Mouse (Mus musculus) CH12.LX (cell line): ENCODE measurements around the gene Capn2. TPM values are rescaled to one million over a fixed set of nuclear protein-coding genes. Genes with fewer than 3 reads are reported as not detected.
A peak's percentile ranks its signal among the peaks of the same experiment; 100 is the strongest.

ENCODE experiments used
- DNase-seq: peaks from one replicate; pipeline ENCODE4 v3.0.0-alpha.2; 2013; ENCODE audit errors: extremely low read depth
- H3K27ac ChIP-seq: 2 replicates; pipeline ENCODE4 v1.5.1; 2012; ENCODE audit warnings: low read depth, mild to moderate bottlenecking, control low read depth, moderate library complexity; ENCODE audit not compliant: insufficient read depth
- H3K27me3 ChIP-seq: replicated peaks from 2 replicates; pipeline ENCODE3; 2012; ENCODE audit warnings: inconsistent platforms
- H3K36me3 ChIP-seq, 2 experiments: replicated peaks in 1 of 2; 2 replicates each; pipeline versions ENCODE3 to v1.6.1; 2012; ENCODE audit warnings: inconsistent platforms in 1 of 2, low read length in 1 of 2, mild to moderate bottlenecking in 1 of 2, mixed read lengths in 1 of 2, moderate library complexity in 1 of 2; ENCODE audit not compliant: control insufficient read depth in 1 of 2, insufficient read depth in 1 of 2
- H3K4me1 ChIP-seq, 2 experiments: 2 replicates each; pipeline ENCODE4 v1.6.1; 2012; ENCODE audit warnings: inconsistent platforms in 1 of 2, moderate library complexity in 1 of 2; ENCODE audit not compliant: insufficient read depth in 2 of 2, control insufficient read depth in 1 of 2
- H3K4me2 ChIP-seq: 2 replicates; pipeline ENCODE4 v1.6.1; 2012; ENCODE audit warnings: low read depth, mild to moderate bottlenecking, control low read depth; ENCODE audit not compliant: poor library complexity, insufficient read depth, severe bottlenecking
- H3K4me3 ChIP-seq, 3 experiments: fragments of 150-350 bp in 1 of 3; sonication (generic) in 1 of 3; replicated peaks in 1 of 3; 2 replicates each; pipeline versions ENCODE3 to v1.5.1; 2011 to 2012; ENCODE audit warnings: low read depth in 2 of 3, low read length in 2 of 3, mild to moderate bottlenecking in 2 of 3, moderate library complexity in 2 of 3, control low read depth in 1 of 3, improper control_type of control experiment in 1 of 3, inconsistent platforms in 1 of 3, mixed read lengths in 1 of 3; ENCODE audit not compliant: poor library complexity in 1 of 3
- H3K79me2 ChIP-seq: replicated peaks from 2 replicates; pipeline ENCODE4 v1.6.1; 2012; ENCODE audit warnings: mild to moderate bottlenecking, moderate library complexity; ENCODE audit not compliant: control insufficient read depth, poor library complexity, insufficient read depth, severe bottlenecking; ENCODE audit errors: extremely low read depth
- H3K9ac ChIP-seq: 2 replicates; pipeline ENCODE4 v1.6.1; 2012; ENCODE audit warnings: low read depth, mild to moderate bottlenecking, control low read depth, moderate library complexity; ENCODE audit not compliant: insufficient read depth
- H3K9me3 ChIP-seq: replicated peaks from 2 replicates; pipeline ENCODE3; 2012; ENCODE audit warnings: low read length, inconsistent platforms, mixed read lengths
- BHLHE40 ChIP-seq: IDR thresholded peaks from 2 replicates; pipeline ENCODE4 v1.6.1; 2011; ENCODE audit warnings: mild to moderate bottlenecking, low read depth, low read length, improper control_type of control experiment
- CHD1 ChIP-seq: IDR thresholded peaks from 2 replicates; pipeline ENCODE4 v1.6.1; 2012; ENCODE audit warnings: low read depth, low read length, improper control_type of control experiment, inconsistent platforms
- CHD2 ChIP-seq: IDR thresholded peaks from 2 replicates; pipeline ENCODE4 v1.6.1; 2011; ENCODE audit warnings: low read length, improper control_type of control experiment
- ELF1 ChIP-seq: IDR thresholded peaks from 2 replicates; pipeline ENCODE4 v1.6.1; 2014; ENCODE audit warnings: low read depth, mild to moderate bottlenecking, inconsistent platforms, low read length, improper control_type of control experiment
- EP300 ChIP-seq: IDR thresholded peaks from 2 replicates; pipeline ENCODE4 v1.6.1; 2011; ENCODE audit warnings: low read length, improper control_type of control experiment
- GABPA ChIP-seq: IDR thresholded peaks from 2 replicates; pipeline ENCODE4 v1.6.1; 2012; ENCODE audit warnings: low read depth, low read length, improper control_type of control experiment, inconsistent platforms; ENCODE audit not compliant: insufficient replicate concordance
- IRF4 ChIP-seq: IDR thresholded peaks from 2 replicates; pipeline ENCODE4 v1.6.1; 2014; ENCODE audit warnings: low read depth, mild to moderate bottlenecking, inconsistent platforms, low read length, improper control_type of control experiment
- JUN ChIP-seq: IDR thresholded peaks from 2 replicates; pipeline ENCODE4 v1.6.1; 2011; ENCODE audit warnings: low read depth, mild to moderate bottlenecking, low read length, improper control_type of control experiment, moderate library complexity; ENCODE audit not compliant: insufficient read depth
- KAT2A ChIP-seq: IDR thresholded peaks from 2 replicates; pipeline ENCODE4 v1.6.1; 2012; ENCODE audit warnings: low read length, improper control_type of control experiment, inconsistent platforms; ENCODE audit not compliant: insufficient replicate concordance
- MAX ChIP-seq: IDR thresholded peaks from 2 replicates; pipeline ENCODE4 v1.6.1; 2011; ENCODE audit warnings: low read length, improper control_type of control experiment
- MEF2A ChIP-seq: IDR thresholded peaks from 2 replicates; pipeline ENCODE4 v1.6.1; 2014; ENCODE audit warnings: low read depth, mild to moderate bottlenecking, inconsistent platforms, low read length, improper control_type of control experiment, borderline replicate concordance
- MXI1 ChIP-seq: IDR thresholded peaks from 2 replicates; pipeline ENCODE4 v1.6.1; 2011; ENCODE audit warnings: mild to moderate bottlenecking, low read depth, low read length, improper control_type of control experiment
- PAX5 ChIP-seq: IDR thresholded peaks from 2 replicates; pipeline ENCODE4 v1.6.1; 2012; ENCODE audit warnings: low read length, inconsistent platforms, mixed read lengths
- POLR2A ChIP-seq: IDR thresholded peaks from 2 replicates; pipeline ENCODE4 v1.6.1; 2011; ENCODE audit warnings: low read depth, mild to moderate bottlenecking, improper control_type of control experiment, low read length
- SIN3A ChIP-seq: IDR thresholded peaks from 2 replicates; pipeline ENCODE4 v1.6.1; 2012; ENCODE audit warnings: low read length, improper control_type of control experiment, inconsistent platforms
- SMC3 ChIP-seq: IDR thresholded peaks from 2 replicates; pipeline ENCODE4 v1.6.1; 2011; ENCODE audit warnings: low read depth, low read length, improper control_type of control experiment
- TCF12 ChIP-seq: IDR thresholded peaks from 2 replicates; pipeline ENCODE4 v1.6.1; 2014; ENCODE audit warnings: low read depth, mild to moderate bottlenecking, inconsistent platforms, low read length, improper control_type of control experiment
- UBTF ChIP-seq: IDR thresholded peaks from 2 replicates; pipeline ENCODE4 v1.6.1; 2012; ENCODE audit warnings: low read depth, mild to moderate bottlenecking, inconsistent platforms, low read length, improper control_type of control experiment, moderate library complexity
- USF1 ChIP-seq: IDR thresholded peaks from 2 replicates; pipeline ENCODE4 v1.6.1; 2014; ENCODE audit warnings: low read depth, mild to moderate bottlenecking, inconsistent platforms, low read length, improper control_type of control experiment
- USF2 ChIP-seq: conservative IDR thresholded peaks from 2 replicates; pipeline ENCODE4 v1.6.1; 2011; ENCODE audit warnings: low read depth, low read length, improper control_type of control experiment
- ZKSCAN1 ChIP-seq: IDR thresholded peaks from 2 replicates; pipeline ENCODE4 v1.6.1; 2012; ENCODE audit warnings: low read depth, inconsistent platforms, low read length, improper control_type of control experiment, borderline replicate concordance
- ZMIZ1 ChIP-seq: IDR thresholded peaks from 2 replicates; pipeline ENCODE4 v1.6.1; 2012; ENCODE audit warnings: low read depth, mild to moderate bottlenecking, inconsistent platforms, low read length, improper control_type of control experiment
- dilution Hi-C: fragments of 300-500 bp; cut with MboI; formaldehyde crosslinking; loops from 2 replicates; pipeline ENCODE4 v1.14.3; 2020; ENCODE audit warnings: low sequenced_read_pairs; ENCODE audit not compliant: extremely low pct_unique_long_range_greater_than_20kb, extremely low pct_ligation_motif_present
- in situ Hi-C: fragments of 300-500 bp; cut with MboI; formaldehyde crosslinking; loops from 3 replicates; pipeline ENCODE4 v1.14.3; 2019; ENCODE audit warnings: low sequenced_read_pairs, low pct_ligation_motif_present, low pct_unique_long_range_greater_than_20kb, mixed read lengths
- polyA plus RNA-seq: library from polyadenylated mRNA; unstranded; fragments of >175 nt; gene quantifications from 2 replicates; pipeline ENCODE4 v1.2.1, GENCODE M21; 2012; ENCODE audit warnings: low read depth; ENCODE audit not compliant: insufficient read length
- total RNA-seq, 2 experiments: library from RNA; depleted of rRNA; stranded (reverse); fragments of 300-350 nt in 1 of 2; fragments of >200 nt in 1 of 2; gene quantifications; 2 replicates each; pipeline ENCODE4 v1.2.3; 2012 to 2014

Capn2 gene
- total and polyA plus RNA-seq, 3 experiments = 10.9 to 28.1 (median 15.0) TPM

GRCm38 (mm10) chr1:182455080-182455479 lies 62.3 kb downstream of the Capn2 start:
- Histone ChIP-seq H3K4me3 (no peak overlapping the region), H3K79me2 (no peaks in the 10 kb centered on the region), H3K9ac (no peak overlapping the region), H3K4me1 (peaks cover 3 to 33% of the 10 kb centered on the region in 2 experiments), H3K27ac (no peak overlapping the region), H3K9me3 (no peaks in the 10 kb centered on the region), H3K27me3 (no peaks in the 10 kb centered on the region), H3K4me2 (no peak overlapping the region), H3K36me3 (peaks cover 19 to 36% of the 10 kb centered on the region in 2 experiments)
- DNase-seq = peak; percentile 22
- no peak for TF ChIP-seq ZKSCAN1
- TF ChIP-seq SMC3 = no peak
- no peak for TF ChIP-seq GABPA
- no peak for TF ChIP-seq USF2
- TF ChIP-seq BHLHE40 = peak; percentile 36
- no peak for TF ChIP-seq PAX5
- no peak for TF ChIP-seq EP300
- TF ChIP-seq KAT2A = no peak
- dilution Hi-C loops = no loop called here
- in situ Hi-C loops = no loop called here

DNA sequence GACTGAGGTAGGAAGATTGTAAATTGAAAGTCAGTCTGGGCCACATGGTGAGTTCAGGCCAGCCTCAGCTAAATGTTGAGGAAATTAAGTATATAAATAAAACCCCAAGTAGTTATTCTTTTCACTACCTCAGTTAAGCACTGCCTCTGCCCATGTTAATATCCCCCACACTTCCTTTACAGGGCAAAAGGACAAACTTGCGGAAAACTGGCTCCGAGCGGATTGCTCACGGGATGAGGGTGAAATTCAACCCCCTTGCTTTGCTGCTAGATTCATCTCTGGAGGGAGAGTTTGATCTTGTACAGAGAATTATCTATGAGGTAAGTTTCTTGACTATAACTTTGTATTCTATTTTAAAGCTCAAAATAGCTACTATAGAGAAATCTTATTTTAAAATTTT lies 64.9 kb downstream of the Capn2 start:
- H3K79me2 ChIP-seq = no peaks in the 10 kb centered on the region
- H3K9ac ChIP-seq = no peak overlapping the region
- no peak for DNase-seq
- no peak for TF ChIP-seq CHD2
- H3K4me2 ChIP-seq = no peak overlapping the region
- H3K27me3 ChIP-seq = no peaks in the 10 kb centered on the region
- H3K4me1 ChIP-seq = peaks cover 3 to 28% of the 10 kb centered on the region in 2 experiments
- no peak overlapping the region for H3K27ac ChIP-seq
- H3K9me3 ChIP-seq = no peaks in the 10 kb centered on the region
- dilution Hi-C loops = no loop called here
- H3K36me3 ChIP-seq = peaks cover 15 to 35% of the 10 kb centered on the region in 2 experiments
- in situ Hi-C loops = no loop called here
- H3K4me3 ChIP-seq = no peak overlapping the region

- in situ Hi-C loops (no loop called here), dilution Hi-C loops (no loop called here)
- H3K4me1 ChIP-seq = peaks cover 0 to under 1% of the 10 kb centered on the region in 2 experiments; a peak in 2 of 4 replicates
- TF ChIP-seq POLR2A (no peak), ZMIZ1 (no peak), PAX5 (no peak), ELF1 (no peak), CHD2 (no peak), USF1 (no peak), MAX (no peak), CHD1 (no peak), JUN (no peak), ZKSCAN1 (no peak), TCF12 (no peak), MXI1 (no peak), MEF2A (no peak), SIN3A (no peak), UBTF (no peak), IRF4 (no peak)
- peaks cover 23 to 51% of the 10 kb centered on the region in 2 experiments for H3K36me3 ChIP-seq
- H3K27me3 ChIP-seq = no peaks in the 10 kb centered on the region
- no peak overlapping the region for H3K9ac ChIP-seq
- H3K4me2 ChIP-seq = no peak overlapping the region
- no peaks in the 10 kb centered on the region for H3K79me2 ChIP-seq
- DNase-seq = no peak
- H3K27ac ChIP-seq = no peak overlapping the region
- H3K4me3 ChIP-seq = no peak overlapping the region
- H3K9me3 ChIP-seq = no peaks in the 10 kb centered on the region
These were observed 69.0 kb downstream of the Capn2 start for GRCm38 (mm10) chr1:182448276-182449035.
